Mouse (Mus musculus): ENCODE results near the gene Ap1s1.

- no peak for TF ChIP-seq POLR2A (IDR thresholded peaks at IDR 0.05; ENCODE audit: insufficient read depth, low read length)
- TF ChIP-seq CTCF (IDR thresholded peaks at IDR 0.05; ENCODE audit: low read depth, low read length) = no peak
- peak; percentile 46; the same call in 1 of the 2 replicates for TF ChIP-seq EP300 (IDR thresholded peaks at IDR 0.05; ENCODE audit: insufficient read depth, low read depth, low read length)
Observed at GRCm38 (mm10) chr5:137029643-137030415, 16.1 kb downstream of the Ap1s1 start.
